Mouse (Mus musculus): Measurements from ENCODE around the gene Dennd5b. TPM values are rescaled to one million over a fixed set of nuclear protein-coding genes. Genes with fewer than 3 reads are reported as not detected.
"Not testable (repeated sequence)": the region's sequence is repeated elsewhere in the genome, so short reads cannot be mapped to it uniquely, and the experiment has no call there.

Gene Dennd5b
- total and polyA plus RNA-seq, 2 experiments = 14.8 to 94.7 TPM

- Histone ChIP-seq H3K4me3 (ENCODE audit: insufficient read depth, low read depth, low read length) (no peak overlapping the region), H3K27ac (replicated peaks; ENCODE audit: insufficient read depth, low read depth, low read length) (no peak overlapping the region), H3K9ac (ENCODE audit: low read depth, low read length) (no peak overlapping the region), H3K27me3 (ENCODE audit: control insufficient read depth, insufficient read depth, low read length) (no peaks in the 10 kb centered on the region), H3K79me2 (ENCODE audit: control insufficient read depth, insufficient read depth, low read length) (no peaks in the 10 kb centered on the region), H3K36me3 (ENCODE audit: control insufficient read depth, insufficient read depth, low read length) (no peaks in the 10 kb centered on the region), H3K4me1 (ENCODE audit: control insufficient read depth, insufficient read depth, low read length) (peaks cover 24% of the 10 kb centered on the region)
- TF ChIP-seq CTCF (IDR thresholded peaks at IDR 0.05; ENCODE audit: low read depth, low read length) = no peak
- no peak for TF ChIP-seq POLR2A (IDR thresholded peaks at IDR 0.05; ENCODE audit: extremely low read depth, insufficient read depth, low read length)
- 37% methylated on average over 3 of the region's 3 CpGs for WGBS
- DNase-seq (ENCODE audit: extremely low read depth, low read depth, low spot score) = no peak
Measured at GRCm38 (mm10) chr6:149131111-149131510, 29.6 kb upstream of the Dennd5b start.

DNA sequence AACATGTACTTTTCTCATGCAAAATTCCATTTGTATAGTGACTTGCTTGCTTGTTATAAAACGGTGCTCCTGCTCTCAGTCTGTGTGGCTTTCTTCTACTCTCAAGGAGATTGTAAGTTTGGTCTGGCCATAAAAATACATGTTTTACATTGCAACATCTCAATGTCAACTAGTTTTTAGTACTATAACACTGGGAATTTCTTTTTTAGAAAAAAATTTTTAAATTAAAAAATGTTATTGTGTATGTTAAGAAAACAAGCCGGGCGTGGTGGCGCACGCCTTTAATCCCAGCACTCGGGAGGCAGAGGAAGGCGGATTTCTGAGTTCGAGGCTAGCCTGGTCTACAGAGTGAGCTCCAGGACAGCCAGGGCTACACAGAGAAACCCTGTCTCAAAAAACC is 28.4 kb upstream of the Dennd5b start, which contains the start of gene Gm10203:
Gene Gm10203 (plus strand): TSS at position 301 of the 400 bp plus-strand sequence.
- not testable (repeated sequence) for H3K36me3 ChIP-seq (ENCODE audit: control insufficient read depth, insufficient read depth, low read length); H3K27ac ChIP-seq (replicated peaks; ENCODE audit: insufficient read depth, low read depth, low read length); H3K27me3 ChIP-seq (ENCODE audit: control insufficient read depth, insufficient read depth, low read length); H3K9ac ChIP-seq (ENCODE audit: low read depth, low read length); DNase-seq (ENCODE audit: extremely low read depth, low read depth, low spot score); H3K4me3 ChIP-seq (ENCODE audit: insufficient read depth, low read depth, low read length); H3K79me2 ChIP-seq (ENCODE audit: control insufficient read depth, insufficient read depth, low read length)
- H3K4me1 ChIP-seq (ENCODE audit: control insufficient read depth, insufficient read depth, low read length) = peaks cover 15% of the 10 kb centered on the region; the same call in 1 of the 2 replicates
- WGBS = 91% methylated on average over 8 of the region's 8 CpGs

DNA sequence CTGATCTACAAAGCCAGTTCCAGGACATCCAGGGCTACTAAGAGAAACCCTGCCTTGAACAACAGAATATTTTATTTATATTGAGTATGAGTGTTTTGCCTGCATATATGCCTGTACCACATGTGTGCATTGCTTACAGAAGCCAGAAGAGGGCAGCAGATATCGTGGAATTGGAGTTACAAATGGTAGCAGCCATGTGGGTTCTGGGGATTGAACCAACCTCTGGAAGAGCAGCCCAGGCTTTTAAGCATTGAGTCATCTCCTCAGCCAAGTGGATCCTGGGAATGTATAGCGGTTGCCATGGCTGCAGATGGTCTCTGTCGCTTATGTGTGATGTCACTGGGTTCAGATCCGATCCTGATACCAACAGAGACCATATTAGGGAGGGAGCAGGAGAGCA is 25.2 kb upstream of the Dennd5b start:
- peak; percentile 58 for DNase-seq (ENCODE audit: extremely low read depth, low read depth, low spot score)
- Histone ChIP-seq H3K27ac (replicated peaks; ENCODE audit: insufficient read depth, low read depth, low read length) (no peak overlapping the region), H3K4me3 (ENCODE audit: insufficient read depth, low read depth, low read length) (no peak overlapping the region), H3K27me3 (ENCODE audit: control insufficient read depth, insufficient read depth, low read length) (no peaks in the 10 kb centered on the region), H3K36me3 (ENCODE audit: control insufficient read depth, insufficient read depth, low read length) (no peaks in the 10 kb centered on the region), H3K4me1 (ENCODE audit: control insufficient read depth, insufficient read depth, low read length) (no peaks in the 10 kb centered on the region), H3K79me2 (ENCODE audit: control insufficient read depth, insufficient read depth, low read length) (no peaks in the 10 kb centered on the region), H3K9ac (ENCODE audit: low read depth, low read length) (no peak overlapping the region)
- WGBS = 71% methylated on average over 4 of the region's 4 CpGs
- peak; percentile 52 for TF ChIP-seq CTCF (IDR thresholded peaks at IDR 0.05; ENCODE audit: low read depth, low read length)
- no peak for TF ChIP-seq POLR2A (IDR thresholded peaks at IDR 0.05; ENCODE audit: extremely low read depth, insufficient read depth, low read length)

DNA sequence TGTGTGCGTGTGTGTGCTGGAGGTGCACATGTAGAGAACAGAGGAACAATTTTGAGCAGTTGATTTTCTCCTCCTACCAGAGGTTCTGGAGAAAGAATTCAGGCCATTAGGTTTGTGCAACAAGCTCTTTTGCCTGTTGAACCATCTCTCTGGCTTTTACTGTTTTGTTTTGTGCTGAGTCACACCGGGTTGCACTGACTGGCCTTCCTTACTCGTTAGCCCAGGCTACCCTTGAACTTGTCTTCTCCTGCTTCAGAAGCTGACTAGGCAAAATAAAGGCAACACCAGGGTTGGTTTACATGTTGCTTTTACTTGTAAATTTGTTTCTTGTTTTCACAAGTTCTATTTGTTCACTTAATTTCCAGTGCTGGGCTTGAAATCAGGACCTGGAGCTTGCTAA is 21.6 kb upstream of the Dennd5b start:
- no peak for TF ChIP-seq POLR2A (IDR thresholded peaks at IDR 0.05; ENCODE audit: extremely low read depth, insufficient read depth, low read length)
- no peak for TF ChIP-seq CTCF (IDR thresholded peaks at IDR 0.05; ENCODE audit: low read depth, low read length)
- H3K4me3 ChIP-seq (ENCODE audit: insufficient read depth, low read depth, low read length) = no peak overlapping the region
- H3K36me3 ChIP-seq (ENCODE audit: control insufficient read depth, insufficient read depth, low read length) = no peaks in the 10 kb centered on the region
- no peak overlapping the region for H3K9ac ChIP-seq (ENCODE audit: low read depth, low read length)
- H3K27ac ChIP-seq (replicated peaks; ENCODE audit: insufficient read depth, low read depth, low read length) = no peak overlapping the region
- DNase-seq (ENCODE audit: extremely low read depth, low read depth, low spot score) = no peak
- no peaks in the 10 kb centered on the region for H3K27me3 ChIP-seq (ENCODE audit: control insufficient read depth, insufficient read depth, low read length)
- 80% methylated on average over 3 of the region's 3 CpGs for WGBS
- peaks cover 9% of the 10 kb centered on the region; the same call in 1 of the 2 replicates for H3K4me1 ChIP-seq (ENCODE audit: control insufficient read depth, insufficient read depth, low read length)
- no peaks in the 10 kb centered on the region for H3K79me2 ChIP-seq (ENCODE audit: control insufficient read depth, insufficient read depth, low read length)

DNA sequence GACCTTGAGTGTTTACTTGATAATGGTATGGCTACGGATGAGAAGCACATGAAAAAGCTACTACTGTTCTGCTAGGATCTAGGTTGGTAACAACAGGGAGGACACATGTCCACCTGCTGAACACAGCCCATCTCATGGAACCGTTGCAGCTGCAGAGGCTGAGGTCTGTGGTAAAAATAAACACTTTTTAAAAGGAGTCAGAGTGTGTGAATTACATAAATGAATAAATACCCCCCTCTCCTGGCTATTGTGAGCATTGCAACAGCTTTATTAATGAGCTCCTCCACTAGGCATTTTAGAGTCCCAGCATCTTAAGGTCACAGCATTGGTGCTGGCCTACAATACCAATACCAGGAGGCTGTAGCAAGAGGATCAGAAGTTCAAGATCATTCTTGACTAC is 18.4 kb upstream of the Dennd5b start:
- WGBS = 23% methylated on average over 2 of the region's 2 CpGs
- Histone ChIP-seq H3K9ac (ENCODE audit: low read depth, low read length) (no peak overlapping the region), H3K79me2 (ENCODE audit: control insufficient read depth, insufficient read depth, low read length) (no peaks in the 10 kb centered on the region), H3K4me3 (ENCODE audit: insufficient read depth, low read depth, low read length) (no peak overlapping the region), H3K4me1 (ENCODE audit: control insufficient read depth, insufficient read depth, low read length) (peaks cover 12% of the 10 kb centered on the region; the same call in 1 of the 2 replicates), H3K27ac (replicated peaks; ENCODE audit: insufficient read depth, low read depth, low read length) (no peak overlapping the region; the same call in 1 of the 2 replicates), H3K27me3 (ENCODE audit: control insufficient read depth, insufficient read depth, low read length) (no peaks in the 10 kb centered on the region), H3K36me3 (ENCODE audit: control insufficient read depth, insufficient read depth, low read length) (no peaks in the 10 kb centered on the region)
- DNase-seq (ENCODE audit: extremely low read depth, low read depth, low spot score) = peak; percentile 63
- TF ChIP-seq CTCF (IDR thresholded peaks at IDR 0.05; ENCODE audit: low read depth, low read length) (peak; percentile 40), POLR2A (IDR thresholded peaks at IDR 0.05; ENCODE audit: extremely low read depth, insufficient read depth, low read length) (no peak)

DNA sequence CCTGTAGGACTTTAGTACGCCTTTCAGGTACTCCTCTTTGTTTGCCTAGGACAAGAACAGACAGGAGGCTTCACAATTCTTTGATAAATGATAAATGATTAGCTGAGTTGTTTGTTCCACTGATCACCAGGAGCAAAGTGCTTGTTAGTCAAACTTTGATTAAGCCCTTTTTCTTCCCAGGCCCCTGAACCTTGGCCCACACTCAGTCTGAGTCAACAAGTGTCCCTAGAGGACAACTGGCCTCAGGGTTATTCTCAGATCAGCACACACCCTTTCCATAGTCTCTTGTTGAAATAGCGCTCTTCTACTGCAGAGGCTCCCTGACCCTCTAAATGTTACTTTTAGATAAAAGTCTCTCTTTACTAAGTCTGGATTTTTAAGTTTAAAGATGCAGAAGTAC is 17.5 kb upstream of the Dennd5b start:
- Histone ChIP-seq H3K27ac (replicated peaks; ENCODE audit: insufficient read depth, low read depth, low read length) (peak overlapping the region; percentile 39; the same call in 1 of the 2 replicates), H3K27me3 (ENCODE audit: control insufficient read depth, insufficient read depth, low read length) (no peaks in the 10 kb centered on the region), H3K9ac (ENCODE audit: low read depth, low read length) (no peak overlapping the region), H3K36me3 (ENCODE audit: control insufficient read depth, insufficient read depth, low read length) (no peaks in the 10 kb centered on the region), H3K79me2 (ENCODE audit: control insufficient read depth, insufficient read depth, low read length) (no peaks in the 10 kb centered on the region), H3K4me3 (ENCODE audit: insufficient read depth, low read depth, low read length) (no peak overlapping the region), H3K4me1 (ENCODE audit: control insufficient read depth, insufficient read depth, low read length) (peaks cover 12% of the 10 kb centered on the region; the same call in 1 of the 2 replicates)
- TF ChIP-seq POLR2A (IDR thresholded peaks at IDR 0.05; ENCODE audit: extremely low read depth, insufficient read depth, low read length) (no peak), CTCF (IDR thresholded peaks at IDR 0.05; ENCODE audit: low read depth, low read length) (no peak; the same call in 1 of the 2 replicates)
- peak; percentile 100 for DNase-seq (ENCODE audit: extremely low read depth, low read depth, low spot score)
- 19% methylated on average over 2 of the region's 2 CpGs for WGBS
